ENCODE assay signal across 7 mouse cellular contexts in the genomic region with DNA sequence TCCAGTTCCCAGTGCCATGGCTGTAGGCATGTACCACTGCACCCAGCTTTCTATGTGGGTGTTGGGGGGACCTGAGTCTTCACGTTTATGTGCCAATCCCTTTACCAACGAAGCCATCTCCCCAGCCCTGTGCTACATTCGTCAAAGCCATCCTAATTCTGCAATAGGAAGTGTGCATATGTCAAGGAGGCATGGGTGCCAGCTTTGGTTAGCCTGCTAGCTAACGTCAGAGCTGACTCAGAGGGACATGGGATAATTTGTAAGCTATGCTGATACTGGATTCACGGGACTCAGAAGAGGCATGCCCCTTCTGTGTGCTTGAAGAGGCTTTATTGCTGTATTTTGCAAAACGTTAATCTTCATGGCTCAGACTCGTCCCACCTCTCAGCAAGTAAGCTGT.
"Had no signal": no experiment of that assay in that cellular context is flagged by ENCODE, and none has a peak within 500 bp of the region (broad histone marks: within the 10 kb centered on the region; RNA-seq: fewer than 3 reads in every experiment).

No protein-coding gene starts in this region.

- H3K4me3 ChIP-seq: kidney, embryonic 15.5 days; limb, embryonic 15.5 days; liver, embryonic 12.5 days; midbrain, embryonic 10.5 days; myocyte; neural tube, embryonic 15.5 days; stomach, embryonic 15.5 days had no signal

- ATAC-seq: liver, embryonic 12.5 days had no signal

- H3K27ac ChIP-seq: kidney, embryonic 15.5 days; limb, embryonic 15.5 days; liver, embryonic 12.5 days; midbrain, embryonic 10.5 days; neural tube, embryonic 15.5 days; stomach, embryonic 15.5 days had no signal
